Mouse (Mus musculus) heart, embryonic 14.5 days (tissue): ENCODE measurements around the gene Cdx2. TPM values are rescaled to one million over a fixed set of nuclear protein-coding genes. Genes with fewer than 3 reads are reported as not detected.
A peak's percentile ranks its signal among the peaks of the same experiment; 100 is the strongest.

Source experiments
- ATAC-seq: fragments of 200-750 bp; cut with Nextera tagmentation; 2 replicates; pipeline ENCODE4 v1.8.0; 2017; ENCODE audit warnings: low read depth, moderate TSS enrichment; ENCODE audit not compliant: insufficient number of reproducible peaks, insufficient read depth, low FRiP score
- H3K27ac ChIP-seq, 2 experiments: fragments of 200-500 bp in 1 of 2; fragments of 300-500 bp in 1 of 2; sonication (generic) in 1 of 2; replicated peaks in 1 of 2; 2 replicates each; pipeline ENCODE4 v1.5.1; 2012 to 2014; ENCODE audit warnings: low read depth in 2 of 2, low read length in 2 of 2, control low read depth in 1 of 2, mild to moderate bottlenecking in 1 of 2, mixed read lengths in 1 of 2; ENCODE audit not compliant: control insufficient read depth in 1 of 2, insufficient read depth in 1 of 2
- H3K27me3 ChIP-seq: fragments of 300-500 bp; sonication (generic); 2 replicates; pipeline ENCODE4 v1.6.1; 2014; ENCODE audit warnings: mild to moderate bottlenecking, low read length, control low read depth; ENCODE audit not compliant: control insufficient read depth, insufficient read depth
- H3K36me3 ChIP-seq: fragments of 300-500 bp; sonication (generic); 2 replicates; pipeline ENCODE4 v1.6.1; 2014; ENCODE audit warnings: mild to moderate bottlenecking, control low read depth, low read length, mixed read lengths; ENCODE audit not compliant: control insufficient read depth, insufficient read depth
- H3K4me1 ChIP-seq, 2 experiments: fragments of 200-500 bp in 1 of 2; fragments of 300-500 bp in 1 of 2; sonication (generic) in 1 of 2; 2 replicates each; pipeline ENCODE4 v1.6.1; 2012 to 2014; ENCODE audit warnings: low read length in 2 of 2, control low read depth in 1 of 2, mixed read lengths in 1 of 2; ENCODE audit not compliant: control insufficient read depth in 2 of 2, insufficient read depth in 2 of 2
- H3K4me2 ChIP-seq: fragments of 300-500 bp; sonication (generic); 2 replicates; pipeline ENCODE4 v1.6.1; 2014; ENCODE audit warnings: mild to moderate bottlenecking, low read length
- H3K4me3 ChIP-seq, 2 experiments: fragments of 200-500 bp in 1 of 2; fragments of 300-500 bp in 1 of 2; sonication (generic) in 1 of 2; 2 replicates each; pipeline ENCODE4 v1.5.1; 2012 to 2014; ENCODE audit warnings: low read length in 2 of 2, mild to moderate bottlenecking in 2 of 2, control low read depth in 1 of 2, low read depth in 1 of 2, moderate library complexity in 1 of 2; ENCODE audit not compliant: control insufficient read depth in 1 of 2, insufficient read depth in 1 of 2
- H3K9ac ChIP-seq: fragments of 300-500 bp; sonication (generic); 2 replicates; pipeline ENCODE4 v1.6.1; 2014; ENCODE audit warnings: mild to moderate bottlenecking, low read length
- H3K9me3 ChIP-seq: fragments of 300-500 bp; sonication (generic); 2 replicates; pipeline ENCODE4 v1.6.1; 2016; ENCODE audit warnings: low read length, control low read depth; ENCODE audit not compliant: control insufficient read depth
- WGBS: fragments of 180-500 bp; shearing (Covaris S2); extraction: QIAGEN DNeasy Blood & Tissue Kit; methylation state at CpG from one replicate; pipeline ENCODE4 v1.1.7; 2014; 5-methylcytosine and 5-hydroxymethylcytosine counted together
- polyA plus RNA-seq: library from polyadenylated mRNA; unstranded; fragments of >200 nt; fragmentation: Nextera tagmentation; extraction: Ambion mirVana; gene quantifications from 2 replicates; pipeline ENCODE4 v1.2.1, GENCODE M21; 2014

Gene Cdx2
- polyA plus RNA-seq, 1 experiment from 2014 or later = not detected

DNA sequence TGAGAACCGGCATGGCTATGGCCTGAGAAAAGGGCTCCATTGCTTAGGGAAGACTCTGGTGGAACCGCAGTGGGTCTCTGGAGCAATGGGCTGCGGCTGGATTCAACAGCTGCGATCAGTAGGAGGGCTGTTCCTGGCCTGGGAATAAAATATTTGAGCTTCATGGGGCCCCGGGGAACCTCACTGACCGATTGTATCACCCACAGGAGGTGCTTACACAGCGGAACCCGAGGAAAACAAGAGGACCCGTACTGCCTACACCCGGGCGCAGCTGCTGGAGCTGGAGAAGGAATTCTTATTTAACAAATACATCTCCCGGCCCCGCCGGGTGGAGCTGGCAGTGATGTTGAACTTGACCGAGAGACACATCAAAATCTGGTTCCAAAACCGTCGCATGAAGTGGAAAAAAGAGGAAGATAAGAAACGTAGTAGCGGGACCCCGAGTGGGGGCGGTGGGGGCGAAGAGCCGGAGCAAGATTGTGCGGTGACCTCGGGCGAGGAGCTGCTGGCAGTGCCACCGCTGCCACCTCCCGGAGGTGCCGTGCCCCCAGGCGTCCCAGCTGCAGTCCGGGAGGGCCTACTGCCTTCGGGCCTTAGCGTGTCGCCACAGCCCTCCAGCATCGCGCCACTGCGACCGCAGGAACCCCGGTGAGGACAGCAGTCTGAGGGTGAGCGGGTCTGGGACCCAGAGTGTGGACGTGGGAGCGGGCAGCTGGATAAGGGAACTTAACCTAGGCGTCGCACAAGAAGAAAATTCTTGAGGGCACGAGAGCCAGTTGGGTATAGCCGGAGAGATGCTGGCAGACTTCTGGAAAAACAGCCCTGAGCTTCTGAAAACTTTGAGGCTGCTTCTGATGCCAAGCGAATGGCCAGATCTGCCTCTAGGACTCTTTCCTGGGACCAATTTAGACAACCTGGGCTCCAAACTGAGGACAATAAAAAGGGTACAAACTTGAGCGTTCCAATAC is 32.6 kb downstream of the Cdx2 start:
- 1% methylated on average over 48 of the region's 48 CpGs for WGBS

DNA sequence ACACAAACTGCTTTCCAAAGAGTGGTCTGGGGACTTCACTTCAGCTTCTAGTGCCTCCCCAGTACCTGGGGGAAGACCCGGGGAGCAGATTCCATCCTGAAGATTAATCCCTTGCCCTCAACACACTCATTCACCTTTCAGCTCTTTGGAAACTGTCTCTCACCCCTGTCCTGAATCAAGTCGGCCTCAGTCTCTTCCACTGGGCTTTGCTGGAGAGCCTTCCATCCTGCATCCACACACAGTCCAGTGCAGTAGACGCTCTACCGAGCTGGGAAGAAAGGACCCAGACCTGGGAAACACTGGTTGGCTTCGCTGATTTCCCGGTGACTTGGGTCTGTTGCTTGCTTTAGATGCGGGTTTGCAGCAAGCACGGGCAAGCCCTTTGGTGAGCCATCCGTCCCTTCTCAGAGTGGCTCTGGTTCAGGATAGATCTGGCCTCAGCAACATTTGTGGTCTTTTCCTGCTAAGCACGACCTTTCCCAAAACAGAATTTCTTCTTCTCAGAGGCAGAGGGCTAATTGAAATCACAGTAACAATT is 34.2 kb downstream of the Cdx2 start:
- Histone ChIP-seq H3K4me1 (peaks cover 0 to 2% of the 10 kb centered on the region in 2 experiments; a peak in 1 of 4 replicates), H3K9me3 (no peaks in the 10 kb centered on the region), H3K9ac (no peak overlapping the region), H3K4me3 (no peak overlapping the region), H3K4me2 (no peak overlapping the region), H3K27me3 (peaks cover 97% of the 10 kb centered on the region), H3K27ac (no peak overlapping the region), H3K36me3 (no peaks in the 10 kb centered on the region)
- no peak for ATAC-seq
- WGBS = under 1% methylated on average over 10 of the region's 10 CpGs

More for the DNA sequence above, 32.6 kb downstream of the Cdx2 start:
- Histone ChIP-seq H3K9me3 (no peaks in the 10 kb centered on the region), H3K27ac (no peak overlapping the region), H3K9ac (no peak overlapping the region), H3K4me2 (no peak overlapping the region), H3K36me3 (no peaks in the 10 kb centered on the region), H3K27me3 (peaks cover 95% of the 10 kb centered on the region), H3K4me3 (no peak overlapping the region), H3K4me1 (peaks cover 0 to 2% of the 10 kb centered on the region in 2 experiments; a peak in 1 of 4 replicates)
- ATAC-seq = no peak

DNA sequence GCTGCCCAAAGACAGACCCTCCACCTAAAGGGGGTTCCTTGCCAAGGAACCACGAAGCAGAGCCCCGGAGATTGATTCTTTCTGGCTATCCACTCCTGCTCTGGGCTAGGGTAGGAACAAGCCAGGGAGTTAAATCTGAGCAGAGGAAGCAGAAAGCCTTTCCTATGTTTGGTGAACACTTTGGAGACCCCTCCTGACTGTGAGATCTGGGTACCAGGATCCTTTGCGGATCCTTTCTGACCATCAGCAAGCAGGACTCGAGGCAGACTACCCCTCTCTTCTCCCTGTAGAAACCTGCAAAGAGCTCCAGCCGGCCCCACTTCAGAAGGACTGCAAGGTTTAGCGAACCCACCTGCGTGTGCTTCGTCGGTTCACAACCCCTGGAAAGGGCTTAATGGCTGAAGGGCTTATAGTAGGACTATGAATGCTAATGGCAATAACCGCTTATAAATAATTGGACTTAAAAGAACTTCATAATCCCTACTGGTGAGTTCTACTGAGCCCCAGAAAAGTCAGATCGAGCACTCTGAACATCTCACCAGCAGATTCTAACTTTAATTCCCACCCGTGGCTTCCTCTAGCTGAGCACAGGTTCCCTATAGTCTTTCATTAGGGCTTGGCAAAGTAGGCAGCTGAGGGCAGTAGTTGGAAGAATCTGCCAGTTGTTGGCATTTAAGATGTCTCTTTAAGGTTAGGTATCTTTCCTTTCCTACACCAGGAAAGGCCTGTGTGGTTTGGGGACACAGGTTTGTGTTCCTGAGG is 34.8 kb downstream of the Cdx2 start:
- WGBS = 8% methylated on average over 12 of the region's 12 CpGs
- H3K9me3 ChIP-seq = no peaks in the 10 kb centered on the region
- no peak for ATAC-seq

DNA sequence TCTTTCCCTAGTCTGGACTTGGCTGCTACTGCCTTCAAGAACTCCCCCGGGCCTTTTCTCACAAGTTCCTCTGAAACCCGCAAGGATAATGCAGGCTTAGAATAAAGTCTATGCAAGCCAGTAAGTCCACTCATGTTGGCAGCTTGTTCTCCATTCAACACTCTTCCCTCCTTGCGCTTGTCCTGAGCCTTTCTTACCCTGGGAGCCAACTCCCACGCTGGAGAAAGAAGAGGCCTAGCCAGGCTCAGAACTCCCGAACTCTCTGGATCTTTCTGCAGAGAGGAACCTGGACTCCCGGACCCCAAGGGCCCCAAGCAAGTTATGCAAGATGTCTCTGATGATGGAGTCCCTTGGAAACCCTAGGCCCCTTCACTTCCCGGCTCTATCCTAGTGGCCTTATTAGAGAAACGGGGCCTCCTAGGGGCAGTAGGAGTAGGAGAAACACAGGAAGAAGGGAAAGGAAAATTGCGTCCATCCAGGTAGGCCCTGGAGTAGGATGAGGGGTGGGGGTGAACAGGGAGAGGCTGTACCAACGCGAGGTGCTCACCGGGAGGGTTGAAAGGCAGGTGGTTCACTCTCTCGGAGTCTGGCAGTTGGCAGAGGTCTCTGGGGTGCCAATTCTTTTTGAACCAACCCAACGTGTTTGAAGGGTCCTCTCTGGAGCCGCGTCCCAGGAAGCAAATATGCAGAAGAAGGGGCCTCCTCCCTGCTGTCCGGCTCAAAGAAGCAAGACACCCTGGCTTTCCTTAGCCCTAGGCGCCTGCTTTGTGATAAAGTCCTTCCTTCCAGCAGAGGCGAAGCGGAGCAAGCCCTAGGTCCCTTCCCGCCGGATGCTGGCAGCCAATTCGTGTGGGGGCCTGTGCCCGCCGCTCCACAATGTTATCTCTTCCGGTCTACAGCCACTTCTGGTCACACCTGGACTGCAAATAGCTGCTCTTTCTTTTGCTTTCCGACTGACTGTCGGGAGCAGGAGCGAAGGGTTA is 36.1 kb downstream of the Cdx2 start:
- H3K27me3 ChIP-seq = peaks cover 97% of the 10 kb centered on the region
- H3K9ac ChIP-seq = no peak overlapping the region
- no peak overlapping the region for H3K27ac ChIP-seq
- H3K4me3 ChIP-seq = 0 out of 4 replicates have a peak overlapping the region, but pooled peaks of 1 of the 2 experiments have one; percentile 23
- H3K4me1 ChIP-seq = no peaks in the 10 kb centered on the region; a peak in 1 of 4 replicates
- no peak for ATAC-seq
- H3K4me2 ChIP-seq = no peak overlapping the region
- H3K36me3 ChIP-seq = no peaks in the 10 kb centered on the region
- WGBS = 3% methylated on average over 29 of the region's 29 CpGs
- H3K9me3 ChIP-seq = no peaks in the 10 kb centered on the region

More for the DNA sequence above, 34.8 kb downstream of the Cdx2 start:
- H3K27ac ChIP-seq = no peak overlapping the region
- no peak overlapping the region for H3K4me2 ChIP-seq
- no peaks in the 10 kb centered on the region for H3K36me3 ChIP-seq
- H3K4me3 ChIP-seq = no peak overlapping the region
- peaks cover 97% of the 10 kb centered on the region for H3K27me3 ChIP-seq
- no peak overlapping the region for H3K9ac ChIP-seq
- H3K4me1 ChIP-seq = no peaks in the 10 kb centered on the region; a peak in 1 of 4 replicates

DNA sequence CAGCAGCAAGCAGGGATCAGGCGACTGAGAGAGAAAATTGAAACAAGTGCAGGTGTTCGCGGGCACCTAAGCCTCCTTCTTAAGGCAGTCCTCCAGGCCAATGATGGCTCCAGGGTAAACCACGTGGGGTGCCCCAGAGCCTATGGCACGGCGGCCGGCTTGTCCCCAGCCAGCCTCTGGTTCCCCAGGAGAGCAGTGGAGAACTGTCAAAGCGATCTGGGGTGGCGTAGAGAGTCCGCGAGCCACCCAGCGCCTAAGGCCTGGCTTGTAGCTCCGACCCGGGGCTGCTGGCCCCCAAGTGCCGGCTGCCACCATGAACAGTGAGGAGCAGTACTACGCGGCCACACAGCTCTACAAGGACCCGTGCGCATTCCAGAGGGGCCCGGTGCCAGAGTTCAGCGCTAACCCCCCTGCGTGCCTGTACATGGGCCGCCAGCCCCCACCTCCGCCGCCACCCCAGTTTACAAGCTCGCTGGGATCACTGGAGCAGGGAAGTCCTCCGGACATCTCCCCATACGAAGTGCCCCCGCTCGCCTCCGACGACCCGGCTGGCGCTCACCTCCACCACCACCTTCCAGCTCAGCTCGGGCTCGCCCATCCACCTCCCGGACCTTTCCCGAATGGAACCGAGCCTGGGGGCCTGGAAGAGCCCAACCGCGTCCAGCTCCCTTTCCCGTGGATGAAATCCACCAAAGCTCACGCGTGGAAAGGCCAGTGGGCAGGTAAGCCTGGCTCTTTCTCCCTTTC is 37.0 kb downstream of the Cdx2 start, which contains the start of gene Pdx1:
Pdx1 (plus strand) TSS at position 34 of the 747 bp plus-strand sequence.
- WGBS = under 1% methylated on average over 44 of the region's 44 CpGs
- Histone ChIP-seq H3K9ac (no peak within 1 kb of the TSS), H3K36me3 (no peaks in the 10 kb centered on the region), H3K9me3 (no peaks in the 10 kb centered on the region), H3K4me2 (peak within 1 kb of the TSS; percentile 38), H3K27me3 (peaks cover 97% of the 10 kb centered on the region), H3K4me1 (no peaks in the 10 kb centered on the region; a peak in 1 of 4 replicates), H3K27ac (no peak within 1 kb of the TSS), H3K4me3 (peak within 1 kb of the TSS in 1 of 2 experiments; percentile 23; a peak in 2 of 4 replicates)
- ATAC-seq = no peak

DNA sequence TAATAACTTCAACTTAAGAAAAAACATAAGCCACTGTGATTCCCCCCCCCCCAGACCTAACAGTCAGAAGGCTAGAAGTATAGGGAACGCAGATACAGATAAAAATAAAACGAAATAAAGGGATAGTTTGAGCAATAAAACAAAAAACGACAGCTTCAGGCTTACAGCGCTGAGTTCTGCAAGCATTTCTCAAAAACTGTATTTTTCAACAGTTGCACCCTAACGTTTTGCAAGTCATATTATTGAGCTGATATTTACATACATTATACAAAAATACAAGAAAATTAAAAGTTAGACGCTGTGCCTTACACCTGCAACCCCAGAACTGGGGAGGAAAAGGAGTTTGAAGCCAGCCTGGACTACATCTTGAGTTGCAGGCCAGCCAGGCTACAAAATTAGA is 37.7 kb downstream of the Cdx2 start:
- no peak overlapping the region for H3K9ac ChIP-seq
- no peak overlapping the region; a peak in 1 of 4 replicates for H3K4me3 ChIP-seq
- H3K36me3 ChIP-seq = no peaks in the 10 kb centered on the region
- H3K27ac ChIP-seq = no peak overlapping the region
- WGBS = 13% methylated on average over 6 of the region's 6 CpGs
- no peak overlapping the region for H3K4me2 ChIP-seq
- peaks cover 96% of the 10 kb centered on the region for H3K27me3 ChIP-seq
- no peaks in the 10 kb centered on the region for H3K9me3 ChIP-seq
- ATAC-seq = no peak
- H3K4me1 ChIP-seq = no peaks in the 10 kb centered on the region; a peak in 1 of 4 replicates
